Mouse (Mus musculus) bone marrow, adult 2 months (tissue): Measurements from ENCODE around the gene Dao.

ENCODE experiments used
- CTCF ChIP-seq: fragments of 200-500 bp; IDR thresholded peaks from 2 replicates; pipeline ENCODE4 v1.5.1; 2011; ENCODE audit warnings: low read length, control low read depth; ENCODE audit not compliant: control insufficient read depth, insufficient read depth
- POLR2A ChIP-seq: fragments of 200-500 bp; IDR thresholded peaks from 2 replicates; pipeline ENCODE4 v1.6.1; 2011; ENCODE audit warnings: low read depth, mild to moderate bottlenecking, control low read depth, low read length, borderline replicate concordance; ENCODE audit not compliant: control insufficient read depth

GRCm38 (mm10) chr5:114045134-114045533 lies 41.6 kb downstream of the Dao start:
- TF ChIP-seq CTCF (no peak), POLR2A (no peak)
